Mouse (Mus musculus) T-cell, adult 66 days (primary cell): ENCODE measurements around the gene Ptprz1. TPM values are rescaled to one million over a fixed set of nuclear protein-coding genes. Genes with fewer than 3 reads are reported as not detected.

Experiments
- total RNA-seq, 2 experiments: library from RNA; stranded (reverse); gene quantifications; 3 replicates in 1 of 2; 4 replicates in 1 of 2; pipeline ENCODE4 v1.2.4; 2023

Ptprz1 gene
- total RNA-seq = not detected

DNA sequence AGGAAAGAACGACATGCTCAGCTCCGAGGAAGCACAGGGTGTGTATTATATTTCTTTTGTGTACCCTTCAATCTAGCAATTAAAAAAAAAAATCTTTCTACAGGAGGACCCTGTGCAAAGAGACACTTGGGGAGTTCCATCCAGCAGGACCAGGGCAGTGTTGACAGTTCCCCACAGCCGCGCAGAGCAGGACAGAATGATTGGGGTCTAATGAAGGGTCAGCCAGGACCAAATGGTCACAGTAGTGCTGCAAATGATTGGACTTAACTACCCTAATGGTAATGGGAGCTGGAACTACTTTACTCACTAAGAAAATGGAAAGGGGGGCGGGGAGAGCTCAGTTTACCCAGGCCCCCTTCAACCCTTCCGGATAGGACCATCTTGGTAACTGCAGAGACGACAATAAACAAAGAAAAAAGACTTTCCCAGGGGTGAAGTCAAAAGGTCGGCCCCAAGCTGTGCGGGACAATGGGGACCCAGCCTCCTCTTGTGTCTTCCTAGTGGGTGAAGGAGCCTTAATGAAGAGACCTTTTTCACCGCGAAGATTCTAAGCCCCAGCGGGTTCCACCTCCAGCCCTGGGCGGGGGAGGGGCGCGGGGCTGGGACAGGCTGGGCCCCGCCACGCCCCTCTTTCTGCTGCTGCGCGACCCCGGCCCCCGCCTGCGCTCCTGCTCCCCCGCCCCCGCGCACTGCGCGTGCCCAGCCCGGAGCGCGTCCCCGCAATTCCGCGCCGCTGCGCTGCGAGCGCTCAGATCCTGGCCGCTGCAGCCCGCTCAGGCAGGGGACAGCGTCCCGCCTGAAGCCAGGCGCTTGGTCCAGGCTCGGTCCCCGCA is at the start of gene Ptprz1:
Gene Ptprz1 (plus strand): TSS at position 722 of the 833 bp plus-strand sequence.

